Mouse (Mus musculus): ENCODE data around the gene Dnm3.

DNA sequence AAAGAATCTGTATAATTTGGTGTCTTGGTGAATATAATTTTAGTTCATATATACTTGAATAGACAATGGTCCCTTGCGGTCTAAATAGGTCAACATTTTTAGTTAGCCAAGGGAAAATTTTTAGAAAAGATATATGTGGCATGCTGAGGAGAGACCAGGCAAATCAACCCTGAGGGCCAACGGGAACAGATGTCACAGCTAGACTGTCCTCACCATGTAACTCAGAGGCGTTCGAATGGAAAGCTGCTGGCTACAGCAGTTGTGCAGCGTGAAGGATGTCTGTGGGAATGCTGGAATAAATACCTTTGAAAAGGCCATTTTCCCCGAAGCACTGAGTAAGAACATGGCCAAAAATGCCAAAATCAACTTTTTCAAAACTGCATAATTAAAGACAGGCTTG, 128.5 kb downstream of the Dnm3 start:
- no peak for TF ChIP-seq POLR2A (IDR thresholded peaks at IDR 0.05; ENCODE audit: insufficient read depth, low read depth, low read length)
- no peak for TF ChIP-seq CTCF (IDR thresholded peaks at IDR 0.05)

Data from heart, adult 2 months (tissue).